Mouse (Mus musculus) regulatory T cell (primary cell): Measurements from ENCODE around the gene Eda2r.

Experiments
- in situ Hi-C: fragments of 300-600 bp; cut with MboI, MseI; formaldehyde crosslinking; loops from one replicate; pipeline ENCODE4 v1.15.1; 2025; ENCODE audit warnings: high pct_unique_total_duplicates

The Eda2r gene

DNA sequence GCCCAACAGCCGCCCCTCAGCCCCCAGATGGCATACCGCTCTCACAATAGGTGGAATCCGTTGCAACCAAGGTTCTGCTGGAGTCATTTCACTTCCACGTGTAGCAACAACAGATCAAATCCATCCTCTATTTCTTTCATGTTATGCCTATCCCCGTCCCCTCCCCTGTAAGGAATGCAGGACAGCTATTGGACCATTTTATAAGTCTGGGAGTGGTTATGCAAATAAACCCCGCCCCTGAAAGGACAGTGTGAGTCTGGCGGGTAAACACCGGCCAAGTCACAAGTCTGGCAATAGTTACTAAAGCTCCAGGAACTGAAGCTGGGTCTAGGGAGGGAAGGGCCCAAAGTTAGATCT lies at the start of gene Eda2r:
Gene Eda2r, minus strand, starts transcription at position 152 of the 357 bp plus-strand sequence.
- in situ Hi-C loops, result no loop called here

DNA sequence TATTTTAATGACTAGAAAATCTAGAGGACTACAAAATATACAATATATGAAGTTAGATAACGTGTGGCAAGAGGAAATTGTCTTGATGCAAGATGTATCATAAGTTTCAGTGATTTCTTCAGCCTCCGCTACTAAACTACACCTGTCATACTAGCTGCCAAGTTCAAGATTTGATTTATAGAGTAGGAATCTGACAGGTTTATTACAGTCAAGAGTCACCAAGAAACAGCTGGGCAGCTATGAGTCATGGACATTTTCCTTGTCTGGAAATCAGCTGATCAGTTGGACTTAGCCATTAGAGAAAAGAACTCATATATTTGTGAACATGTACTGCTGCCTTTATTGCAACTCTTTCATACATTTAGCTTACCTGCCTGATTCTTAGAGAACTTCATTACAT lies 20.9 kb upstream of the Eda2r start:
- in situ Hi-C loops, result no loop called here

DNA sequence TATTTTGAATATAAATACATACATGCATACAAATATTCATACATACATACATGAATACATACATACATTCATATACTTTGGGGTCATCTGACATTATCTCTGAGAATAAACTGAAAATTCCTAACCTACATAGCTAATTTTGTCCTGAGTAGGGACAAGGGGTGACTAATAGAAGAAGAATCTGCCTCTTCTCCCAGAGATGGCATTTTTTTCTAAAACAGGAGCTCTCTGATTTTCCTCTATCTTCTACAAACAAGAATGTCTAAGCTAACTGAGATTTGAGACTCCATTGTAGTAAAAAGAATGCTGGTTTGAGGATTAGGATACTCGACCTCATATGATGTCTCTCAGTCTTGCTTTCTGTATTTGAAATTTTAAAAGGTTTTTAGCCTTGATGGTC lies 1.1 kb upstream of the Eda2r start:
- in situ Hi-C loops, result no loop called here

DNA sequence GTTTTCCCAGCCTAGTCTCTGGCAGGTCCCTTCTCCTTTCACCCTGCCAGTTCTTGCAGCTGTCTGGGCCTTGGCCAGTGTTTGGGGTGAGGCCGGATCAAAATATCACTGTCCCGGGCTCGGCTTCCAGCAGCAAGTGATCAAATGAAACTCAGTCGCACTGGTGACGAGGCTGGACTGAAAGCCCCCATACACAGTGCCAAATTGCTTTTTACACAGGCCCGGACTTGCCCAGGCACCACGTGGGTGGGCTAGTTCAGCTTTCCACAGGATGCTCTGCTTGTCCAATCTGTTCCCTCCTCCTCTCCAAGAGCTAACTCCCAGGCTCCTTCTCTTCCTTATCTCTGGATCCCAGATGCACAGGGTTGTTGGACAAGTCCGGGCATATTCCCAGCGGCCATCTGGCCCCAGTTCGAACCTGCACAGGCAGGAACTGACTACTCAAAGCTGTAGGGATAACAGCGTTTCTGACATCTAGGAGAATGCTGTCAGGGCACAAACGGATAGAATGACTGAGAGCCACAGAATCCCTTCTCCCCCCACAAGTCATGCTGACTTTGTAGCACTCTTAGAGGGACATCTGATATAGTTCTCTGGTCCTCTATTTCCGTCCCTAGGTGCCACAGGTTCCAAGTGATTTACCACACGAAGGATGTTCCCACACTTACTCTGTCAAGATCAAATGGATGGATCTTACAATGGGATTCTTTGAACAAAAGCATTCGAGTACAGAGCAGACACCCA lies 523 bp downstream of the Eda2r start:
- in situ Hi-C loops, result no loop called here

DNA sequence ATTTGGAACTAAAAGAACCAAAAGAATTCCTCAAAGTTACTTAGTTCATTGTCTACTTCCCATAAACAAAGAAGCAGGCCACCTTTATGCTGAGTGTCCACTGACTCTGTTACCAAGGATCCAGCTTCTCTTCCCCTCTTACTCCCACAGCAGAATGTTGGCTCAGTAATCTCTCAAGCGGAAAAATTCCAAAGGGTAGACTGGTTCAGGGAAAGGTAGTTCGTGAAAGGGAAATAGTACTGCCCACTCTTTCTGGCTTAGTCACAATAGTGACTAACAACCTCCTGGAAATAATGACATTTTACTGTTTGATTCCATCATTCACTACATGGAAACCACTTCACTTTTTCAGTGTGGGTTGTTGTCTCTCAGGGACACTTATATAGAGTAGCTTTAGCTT lies 4.2 kb downstream of the Eda2r start:
- in situ Hi-C loops, result no loop called here

DNA sequence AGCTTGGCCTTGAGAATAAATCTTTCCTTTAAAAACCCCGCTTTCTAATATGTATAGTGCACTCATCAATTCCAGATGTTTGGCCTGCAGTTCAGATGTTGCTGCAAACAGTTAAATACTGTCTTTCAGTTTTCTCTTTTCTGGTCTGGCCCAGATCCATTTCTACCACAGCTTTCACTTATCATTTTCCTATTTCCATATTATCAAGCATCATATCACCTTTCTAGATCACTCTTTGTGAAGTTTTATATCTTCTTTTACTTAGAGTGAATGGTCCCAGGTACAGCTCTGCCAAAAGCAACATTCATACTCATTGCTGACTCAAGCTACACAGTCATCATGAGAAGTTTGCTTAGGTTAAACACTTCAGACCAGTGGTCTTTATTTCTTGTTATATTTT lies 7.8 kb downstream of the Eda2r start:
- in situ Hi-C loops, result no loop called here

DNA sequence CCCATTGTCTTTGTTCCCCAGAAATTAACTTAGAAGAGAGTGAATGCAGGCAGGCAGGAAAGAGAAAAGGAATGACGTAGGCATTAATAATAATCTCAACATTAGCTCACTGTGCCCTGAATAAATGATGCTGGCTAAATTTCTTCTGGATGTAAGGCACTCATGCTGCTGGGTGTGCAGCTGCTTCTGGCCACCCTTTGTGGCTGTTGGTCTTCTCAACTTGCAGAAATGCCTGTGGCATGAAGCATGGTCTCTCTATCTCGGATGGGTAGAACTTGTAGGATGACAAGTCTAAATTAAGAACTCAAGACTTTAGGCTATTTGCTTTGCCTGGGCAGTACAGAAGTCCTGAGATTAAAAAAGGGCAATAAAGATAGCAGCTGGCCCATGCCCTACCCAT lies 8.3 kb downstream of the Eda2r start:
- in situ Hi-C loops, result no loop called here

DNA sequence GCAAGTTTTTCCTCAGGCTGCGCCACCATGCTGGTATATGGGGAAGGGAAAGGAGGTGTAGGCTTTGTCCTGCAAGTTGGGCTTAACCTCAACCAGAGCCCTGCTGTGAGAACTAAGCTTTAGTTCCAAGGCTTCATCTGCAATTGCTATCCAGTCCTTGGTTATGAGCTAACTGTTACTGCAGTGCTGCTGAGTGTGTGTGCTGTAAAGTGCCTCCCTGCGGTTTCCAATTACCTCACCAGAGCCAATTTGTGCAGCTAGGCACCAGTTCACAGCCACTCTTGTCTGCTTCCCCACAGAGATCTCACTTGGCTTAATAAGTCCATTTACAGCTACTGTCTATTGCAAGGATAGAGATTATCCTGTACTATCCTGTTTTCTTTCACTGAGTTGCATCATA lies 16.1 kb downstream of the Eda2r start:
- in situ Hi-C loops, result no loop called here

DNA sequence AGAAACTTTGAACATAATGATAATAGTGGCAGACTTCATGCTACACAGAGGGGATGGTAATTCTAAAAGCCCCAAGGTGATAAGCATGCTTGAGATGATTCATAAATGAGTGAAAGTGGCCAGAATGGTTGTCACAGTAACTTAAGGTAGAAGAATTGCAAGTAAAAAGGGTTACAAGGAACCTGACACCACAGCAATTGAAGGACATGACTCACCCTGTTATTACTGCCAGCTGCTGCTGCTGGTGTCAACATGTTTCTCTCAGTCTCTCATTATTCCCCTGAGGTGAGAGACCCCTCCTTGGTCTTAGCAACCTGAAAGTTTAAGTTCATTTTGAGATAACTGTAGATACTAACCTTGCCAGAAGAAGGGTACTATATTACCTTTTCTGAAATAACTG lies 49.1 kb downstream of the Eda2r start:
- in situ Hi-C loops, result no loop called here
